Mouse (Mus musculus): ENCODE data around the gene Myo1a.

DNA sequence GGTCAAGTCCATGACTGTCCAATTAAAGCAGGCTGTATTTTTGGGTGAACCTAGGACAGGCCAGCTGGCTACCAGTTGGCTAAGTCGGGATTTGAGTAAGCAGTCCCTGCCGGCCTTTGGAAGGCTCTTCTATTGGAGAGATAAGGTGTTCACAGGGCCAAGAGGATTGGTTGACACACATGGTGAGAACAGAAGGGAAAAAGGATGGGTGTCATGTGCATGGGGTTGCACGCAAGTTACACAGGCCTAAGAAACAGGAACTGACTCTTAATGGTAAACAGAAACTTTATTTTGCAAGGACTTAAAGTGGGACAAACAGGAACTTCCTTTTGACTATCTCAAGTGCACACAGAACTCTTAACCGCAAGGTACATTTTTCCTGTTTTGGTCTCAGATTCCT, 31.9 kb downstream of the Myo1a start:
- TF ChIP-seq CTCF (IDR thresholded peaks at IDR 0.05; ENCODE audit: control insufficient read depth, insufficient read depth, insufficient read length) = no peak
- no peak for TF ChIP-seq CEBPB (IDR thresholded peaks at IDR 0.05; ENCODE audit: low read depth)

Data from C2C12 (cell line).